Mouse (Mus musculus): Measurements from ENCODE around the gene Mast4. TPM values are rescaled to one million over a fixed set of nuclear protein-coding genes. Genes with fewer than 3 reads are reported as not detected.

Gene Mast4
- polyA plus RNA-seq, 1 experiment from 2014 or later: 10.5 TPM

DNA sequence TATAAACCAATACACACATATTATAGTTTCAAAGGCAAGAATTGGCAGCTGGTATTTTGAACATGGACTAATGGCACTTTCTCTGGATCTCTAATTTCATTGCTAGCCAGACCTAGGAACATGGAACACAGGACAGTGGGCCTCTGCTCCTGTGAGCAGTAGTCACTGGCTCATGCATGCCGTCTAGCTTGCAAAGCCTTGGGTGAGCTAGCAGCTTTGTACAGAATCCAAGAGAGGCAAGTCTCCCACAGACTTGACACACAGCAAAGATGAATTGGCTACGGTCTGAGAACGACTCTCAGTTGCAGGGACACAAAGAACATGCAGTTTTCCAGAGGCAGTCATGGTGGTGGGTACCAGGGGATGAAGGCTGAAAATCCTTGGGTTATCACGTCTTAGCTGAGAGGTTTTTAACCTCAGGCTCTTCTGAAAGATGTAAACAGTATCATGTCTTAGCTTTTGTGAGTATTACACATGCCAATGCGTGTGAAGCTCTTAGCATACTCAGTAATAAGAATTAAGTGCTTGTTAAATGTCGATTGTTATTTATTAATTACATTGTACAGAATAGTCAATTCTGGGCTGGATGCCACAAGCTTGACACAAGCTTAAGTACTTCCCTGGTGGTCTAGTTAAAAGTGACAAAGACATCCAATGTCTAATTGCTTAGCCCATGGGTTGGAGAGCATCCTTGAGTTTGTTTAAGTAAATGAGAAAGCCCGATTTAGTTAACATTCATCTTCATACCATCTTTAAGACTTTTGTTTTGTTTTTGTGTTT, 550.6 kb downstream of the Mast4 start:
- in situ Hi-C loops (cut with MboI; ENCODE audit: low pct_unique_long_range_greater_than_20kb): no loop called here
- no peaks in the 10 kb centered on the region for H3K27me3 ChIP-seq
- DNase-seq (ENCODE audit: low read depth, low spot score) (no peak), ATAC-seq (no peak)
- POLR2A ChIA-PET: interaction anchor here (0.6 kb wide), 1 partner anchor 318 kb away, joined by 5 read pairs; no protein-coding TSS in a partner anchor
- CTCF ChIA-PET: interaction anchor here (0.9 kb wide), 1 partner anchor 13 kb away, joined by 3 read pairs; no protein-coding TSS in a partner anchor
- no peak for TF ChIP-seq CTCF (IDR thresholded peaks at IDR 0.05)

DNA sequence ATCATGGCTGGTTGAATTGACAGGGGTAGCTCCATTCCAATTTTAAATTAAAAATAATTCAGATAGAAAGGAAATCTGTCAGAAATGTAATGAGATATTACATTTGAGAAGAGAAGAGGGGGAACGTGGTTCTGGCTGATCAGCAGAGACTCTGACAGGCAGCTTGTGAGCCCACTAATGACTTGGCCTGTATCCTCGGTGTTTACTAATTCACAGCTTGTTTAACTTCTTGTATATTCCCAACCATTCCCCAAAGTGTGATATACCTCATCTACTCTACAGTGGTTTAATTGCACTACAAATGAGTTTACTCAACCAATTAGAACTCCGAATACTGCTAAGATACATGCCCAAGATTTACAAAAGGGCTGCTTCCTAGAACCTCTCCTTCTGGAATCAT, 555.0 kb downstream of the Mast4 start:
- DNase-seq (ENCODE audit: low read depth, low spot score) (no peak), ATAC-seq (no peak)
- H3K27me3 ChIP-seq: no peaks in the 10 kb centered on the region
- CTCF ChIA-PET: no interaction called here
- no peak for TF ChIP-seq CTCF (IDR thresholded peaks at IDR 0.05)
- POLR2A ChIA-PET: no interaction called here
- in situ Hi-C loops (cut with MboI; ENCODE audit: low pct_unique_long_range_greater_than_20kb): no loop called here

DNA sequence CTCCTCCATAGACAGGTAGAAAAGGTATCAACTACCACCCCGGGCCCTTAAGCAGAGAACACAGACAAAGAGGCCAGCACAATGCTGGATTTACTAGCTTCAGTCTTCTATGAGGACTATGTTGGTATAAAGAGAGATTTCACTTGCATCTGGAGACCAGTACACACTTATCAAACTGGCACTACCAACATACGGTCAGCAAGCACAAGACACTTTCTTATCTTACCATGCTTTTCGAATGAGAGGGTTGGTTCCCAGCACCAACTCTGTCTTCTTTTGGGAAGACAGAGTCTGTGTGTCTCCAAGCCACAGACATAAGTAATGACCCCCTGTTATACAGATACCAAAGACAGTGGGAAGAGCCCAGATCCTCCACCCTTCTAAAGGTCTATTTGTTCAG, 555.4 kb downstream of the Mast4 start:
- H3K27me3 ChIP-seq: no peaks in the 10 kb centered on the region
- ATAC-seq (no peak), DNase-seq (ENCODE audit: low read depth, low spot score) (no peak)
- in situ Hi-C loops (cut with MboI; ENCODE audit: low pct_unique_long_range_greater_than_20kb): no loop called here
- POLR2A ChIA-PET: no interaction called here
- CTCF ChIA-PET: no interaction called here
- no peak for TF ChIP-seq CTCF (IDR thresholded peaks at IDR 0.05)

GRCm38 (mm10) chr13:102775506-102775905, 558.8 kb downstream of the Mast4 start:
- TF ChIP-seq CTCF (IDR thresholded peaks at IDR 0.05): no peak
- ATAC-seq (no peak), DNase-seq (ENCODE audit: low read depth, low spot score) (no peak)
- CTCF ChIA-PET: no interaction called here
- POLR2A ChIA-PET: no interaction called here
- no peaks in the 10 kb centered on the region for H3K27me3 ChIP-seq
- in situ Hi-C loops (cut with MboI; ENCODE audit: low pct_unique_long_range_greater_than_20kb): no loop called here

DNA sequence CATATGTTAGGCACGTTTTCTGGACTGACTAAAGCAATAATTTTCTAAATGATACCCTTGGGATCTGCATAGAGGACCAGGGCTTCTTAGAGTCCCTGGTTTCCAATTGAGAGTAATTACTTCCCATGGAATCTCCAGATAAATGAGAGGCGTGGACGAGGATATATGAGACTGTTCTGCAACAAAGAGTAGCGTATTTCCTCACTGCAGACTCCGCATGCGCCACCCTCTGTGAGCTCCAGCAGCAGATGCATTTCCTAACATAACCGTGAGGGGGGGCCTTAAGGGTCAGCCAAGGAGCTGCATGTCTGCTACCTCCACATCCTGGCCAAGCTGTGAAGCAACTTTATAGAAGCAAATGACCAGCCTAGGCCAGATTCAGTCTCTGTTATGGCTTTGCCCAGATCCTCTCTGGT, 559.5 kb downstream of the Mast4 start:
- TF ChIP-seq CTCF (IDR thresholded peaks at IDR 0.05): no peak
- no peaks in the 10 kb centered on the region for H3K27me3 ChIP-seq
- CTCF ChIA-PET: no interaction called here
- DNase-seq (ENCODE audit: low read depth, low spot score) (no peak), ATAC-seq (no peak)
- POLR2A ChIA-PET: no interaction called here
- in situ Hi-C loops (cut with MboI; ENCODE audit: low pct_unique_long_range_greater_than_20kb): no loop called here

DNA sequence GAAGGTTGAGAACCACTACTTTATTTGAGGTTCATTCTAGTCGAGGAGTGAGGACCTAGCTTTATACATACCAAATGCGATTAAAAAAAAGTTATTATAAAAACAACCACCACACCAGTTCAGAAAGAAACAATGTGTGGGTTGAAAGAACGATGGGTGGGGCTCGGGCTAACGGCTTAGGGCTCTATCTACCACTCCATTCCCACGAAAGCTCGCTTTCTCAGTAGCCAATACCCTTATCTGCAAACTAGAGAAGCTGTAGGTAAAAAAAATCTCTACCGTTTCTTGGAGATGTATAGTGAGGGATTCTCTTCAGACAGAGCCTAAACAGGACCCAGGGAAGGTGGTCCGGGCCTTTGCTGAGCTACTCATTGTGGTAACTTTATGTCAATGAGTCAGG, 561.1 kb downstream of the Mast4 start:
- ChIA-PET POLR2A (no interaction called here), CTCF (interaction anchor here (1.1 kb wide), 1 partner anchor 153 kb away, joined by 3 read pairs; no protein-coding TSS in a partner anchor)
- ATAC-seq: no peak

DNA sequence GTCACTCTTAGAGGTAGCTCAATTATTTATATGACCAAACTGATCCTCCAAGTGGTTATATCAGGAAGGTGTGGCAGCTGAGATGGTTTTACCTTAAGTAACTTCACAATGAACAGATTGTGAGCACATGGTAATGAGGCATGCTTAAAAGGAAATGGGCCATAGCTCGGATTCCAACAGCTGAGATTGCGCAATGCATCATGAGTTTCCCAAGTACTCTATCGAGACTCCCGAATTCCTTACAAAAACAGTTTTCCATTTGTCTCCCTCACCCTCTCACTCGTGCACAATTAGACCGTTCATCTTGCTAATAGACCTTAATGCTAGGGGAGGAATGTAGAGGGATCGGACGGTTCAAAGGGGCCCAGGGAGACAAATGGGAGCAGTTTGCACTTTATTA, 564.1 kb downstream of the Mast4 start:
- ATAC-seq: no peak
- TF ChIP-seq CTCF (IDR thresholded peaks at IDR 0.05): no peak

More for the DNA sequence above, 561.1 kb downstream of the Mast4 start:
- TF ChIP-seq CTCF (IDR thresholded peaks at IDR 0.05): no peak
- in situ Hi-C loops (cut with MboI; ENCODE audit: low pct_unique_long_range_greater_than_20kb): no loop called here
- DNase-seq (ENCODE audit: low read depth, low spot score): no peak
- no peaks in the 10 kb centered on the region for H3K27me3 ChIP-seq

DNA sequence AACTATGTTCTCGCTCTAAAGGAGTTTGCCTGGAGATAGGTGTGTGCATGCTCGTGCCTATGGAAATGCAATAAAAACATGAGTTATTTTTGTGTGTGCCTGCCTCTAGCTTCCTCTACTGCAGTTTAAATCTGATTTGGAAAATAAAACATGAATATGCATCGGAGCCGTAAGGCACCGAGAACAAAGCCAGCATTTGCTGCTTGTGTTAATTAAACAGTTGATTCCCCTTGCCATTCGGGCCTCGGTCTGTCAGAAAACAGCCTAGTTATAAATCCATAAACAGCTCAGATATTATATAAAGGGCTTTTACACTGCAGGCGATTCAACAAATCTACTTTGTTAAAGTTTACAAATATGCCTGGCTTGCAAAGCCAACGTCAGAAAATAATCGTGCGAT, 565.8 kb downstream of the Mast4 start:
- CTCF ChIA-PET: no interaction called here
- no peaks in the 10 kb centered on the region for H3K27me3 ChIP-seq
- ATAC-seq (no peak), DNase-seq (ENCODE audit: low read depth, low spot score) (no peak)
- in situ Hi-C loops (cut with MboI; ENCODE audit: low pct_unique_long_range_greater_than_20kb): no loop called here
- POLR2A ChIA-PET: no interaction called here
- no peak for TF ChIP-seq CTCF (IDR thresholded peaks at IDR 0.05)

More for the DNA sequence above, 564.1 kb downstream of the Mast4 start:
- no peak for DNase-seq (ENCODE audit: low read depth, low spot score)
- ChIA-PET POLR2A (no interaction called here), CTCF (interaction anchor here (2.7 kb wide), 1 partner anchor 19 kb away, joined by 10 read pairs; no protein-coding TSS in a partner anchor)
- H3K27me3 ChIP-seq: no peaks in the 10 kb centered on the region
- in situ Hi-C loops (cut with MboI; ENCODE audit: low pct_unique_long_range_greater_than_20kb): no loop called here

DNA sequence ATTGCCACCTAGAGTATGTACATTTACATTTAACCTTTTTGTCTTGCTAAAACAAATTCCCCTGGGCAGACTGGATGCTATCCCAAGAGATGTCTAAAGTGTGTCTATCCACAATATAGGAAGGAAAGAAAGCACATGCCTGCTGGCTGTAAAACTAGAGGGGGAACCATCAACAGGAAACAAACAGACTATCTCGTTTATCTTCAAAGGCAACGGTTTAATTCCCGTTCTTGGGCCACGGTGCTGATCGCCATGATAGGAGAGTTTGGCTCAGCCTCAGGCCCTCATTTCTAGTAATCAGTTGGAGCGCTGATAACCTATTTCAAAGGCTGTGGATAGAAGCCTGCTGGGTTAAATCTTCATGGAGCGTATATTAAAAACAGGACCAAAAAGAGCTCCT, 567.2 kb downstream of the Mast4 start:
- in situ Hi-C loops (cut with MboI; ENCODE audit: low pct_unique_long_range_greater_than_20kb): no loop called here
- TF ChIP-seq CTCF (IDR thresholded peaks at IDR 0.05): no peak
- ATAC-seq: no peak
- POLR2A ChIA-PET: no interaction called here
- no peak for DNase-seq (ENCODE audit: low read depth, low spot score)
- no peaks in the 10 kb centered on the region for H3K27me3 ChIP-seq
- CTCF ChIA-PET: interaction anchor here (1.4 kb wide), 1 partner anchor 15 kb away, joined by 3 read pairs; no protein-coding TSS in a partner anchor

DNA sequence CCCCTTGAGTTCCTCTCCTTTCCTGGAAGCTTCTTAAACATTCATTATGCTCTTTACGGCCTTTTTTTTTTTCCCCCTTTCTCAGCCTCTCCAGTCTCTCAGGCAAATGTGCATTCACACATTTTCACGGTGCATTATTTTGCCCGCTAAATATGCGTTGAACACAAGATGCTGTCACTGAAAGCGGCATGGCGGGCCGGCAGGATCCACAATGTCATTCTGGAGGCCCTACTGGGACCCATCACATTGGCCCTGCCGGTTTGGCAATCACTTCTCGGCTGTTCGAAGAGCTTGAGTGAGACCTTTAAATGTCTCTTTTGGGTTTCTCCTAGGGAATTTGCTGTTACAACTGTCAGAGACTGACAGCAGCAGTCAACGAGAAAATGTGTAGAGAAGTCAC, 569.1 kb downstream of the Mast4 start:
- ChIA-PET CTCF (no interaction called here), POLR2A (no interaction called here)
- no peaks in the 10 kb centered on the region for H3K27me3 ChIP-seq
- no peak for DNase-seq (ENCODE audit: low read depth, low spot score)
- TF ChIP-seq CTCF (IDR thresholded peaks at IDR 0.05): no peak
- in situ Hi-C loops (cut with MboI; ENCODE audit: low pct_unique_long_range_greater_than_20kb): no loop called here
- no peak for ATAC-seq

DNA sequence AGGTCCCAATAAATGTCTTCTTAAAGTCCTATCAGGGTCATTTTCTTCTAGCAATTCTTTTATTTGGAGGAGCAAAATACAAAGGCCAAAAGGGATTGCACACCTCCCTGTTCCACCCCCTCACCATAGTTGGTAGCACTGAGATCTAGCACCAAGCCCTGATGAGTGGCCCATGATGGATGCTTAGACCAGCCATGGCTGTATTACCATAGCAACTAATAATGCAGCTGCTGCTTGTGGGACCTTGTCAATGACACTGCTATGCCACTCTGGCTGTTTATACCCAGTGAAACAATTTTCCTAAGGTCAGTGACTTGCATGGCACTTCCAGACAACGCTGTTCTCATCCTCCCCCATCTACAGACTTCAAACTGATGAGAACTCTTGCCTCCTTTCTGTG, 570.1 kb downstream of the Mast4 start:
- in situ Hi-C loops (cut with MboI; ENCODE audit: low pct_unique_long_range_greater_than_20kb): no loop called here
- CTCF ChIA-PET: interaction anchor here (1.0 to 1.8 kb wide), 2 partner anchors 10 to 357 kb away, joined by 3 to 4 read pairs; no protein-coding TSS in a partner anchor
- ATAC-seq (no peak), DNase-seq (ENCODE audit: low read depth, low spot score) (no peak)
- no peak for TF ChIP-seq CTCF (IDR thresholded peaks at IDR 0.05)
- POLR2A ChIA-PET: no interaction called here
- no peaks in the 10 kb centered on the region for H3K27me3 ChIP-seq

DNA sequence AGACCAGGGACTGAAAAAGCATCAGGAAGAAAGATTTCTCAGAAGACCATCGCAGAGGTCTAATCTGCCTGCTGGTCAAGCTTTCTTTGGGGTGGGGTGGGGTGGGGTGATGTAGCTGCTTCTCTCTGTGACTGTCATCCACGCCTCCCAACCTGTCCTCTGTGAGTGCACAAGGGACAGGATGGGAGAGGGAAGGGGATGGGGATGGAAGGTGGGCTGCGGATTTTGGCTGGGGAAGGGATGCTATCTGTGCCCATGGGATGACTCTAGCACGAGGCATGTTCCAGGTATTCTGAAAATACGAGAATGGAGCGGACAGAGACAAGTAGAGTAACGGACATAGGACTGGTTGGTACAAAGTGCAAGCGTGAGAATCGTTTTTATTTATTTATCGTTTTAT, 572.1 kb downstream of the Mast4 start:
- in situ Hi-C loops (cut with MboI; ENCODE audit: low pct_unique_long_range_greater_than_20kb): no loop called here
- ATAC-seq (no peak), DNase-seq (ENCODE audit: low read depth, low spot score) (no peak)
- CTCF ChIA-PET: no interaction called here
- H3K27me3 ChIP-seq: no peaks in the 10 kb centered on the region
- TF ChIP-seq CTCF (IDR thresholded peaks at IDR 0.05): no peak
- POLR2A ChIA-PET: no interaction called here
